Mouse (Mus musculus): ENCODE data around the gene Il11.

Gene Il11

DNA sequence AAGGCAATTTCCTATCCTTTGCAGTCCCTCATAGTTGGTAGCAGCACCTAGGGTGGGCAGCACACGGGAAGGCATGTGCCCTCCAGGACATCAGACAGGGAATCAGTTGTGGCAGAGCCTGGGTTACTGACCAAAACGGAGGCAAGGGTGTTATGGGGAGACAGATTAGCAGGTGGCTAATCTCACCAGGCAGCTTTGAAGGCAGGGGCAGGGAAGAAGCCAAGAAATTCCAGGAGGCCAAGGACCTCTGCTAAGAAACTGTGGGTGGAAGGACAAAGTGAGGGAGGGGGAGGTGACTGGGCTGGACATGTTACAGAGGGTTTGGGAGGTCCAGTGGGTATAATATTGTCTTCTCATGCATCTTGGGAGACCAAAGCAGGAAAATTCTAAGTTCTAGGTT is 39.3 kb downstream of the Il11 start:
- no peak for DNase-seq (ENCODE audit: low spot score)

DNA sequence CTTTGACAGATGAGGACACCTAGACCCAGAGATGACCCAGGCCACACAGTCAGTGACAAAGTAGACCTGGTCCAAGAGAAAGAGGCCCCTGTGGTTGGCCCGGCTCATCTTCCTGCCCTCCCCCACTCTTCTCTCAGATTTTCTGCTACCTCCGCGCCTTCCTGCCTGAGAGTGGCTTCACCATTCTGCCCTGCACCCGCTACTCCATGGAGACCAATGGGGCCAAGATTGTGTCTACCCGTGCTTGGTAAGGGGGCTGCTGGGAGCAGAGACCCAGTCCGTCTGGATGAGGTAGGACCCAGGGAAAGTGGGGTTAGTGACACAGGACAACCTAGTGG is 40.2 kb downstream of the Il11 start:
- no peak for DNase-seq (ENCODE audit: low spot score)

DNA sequence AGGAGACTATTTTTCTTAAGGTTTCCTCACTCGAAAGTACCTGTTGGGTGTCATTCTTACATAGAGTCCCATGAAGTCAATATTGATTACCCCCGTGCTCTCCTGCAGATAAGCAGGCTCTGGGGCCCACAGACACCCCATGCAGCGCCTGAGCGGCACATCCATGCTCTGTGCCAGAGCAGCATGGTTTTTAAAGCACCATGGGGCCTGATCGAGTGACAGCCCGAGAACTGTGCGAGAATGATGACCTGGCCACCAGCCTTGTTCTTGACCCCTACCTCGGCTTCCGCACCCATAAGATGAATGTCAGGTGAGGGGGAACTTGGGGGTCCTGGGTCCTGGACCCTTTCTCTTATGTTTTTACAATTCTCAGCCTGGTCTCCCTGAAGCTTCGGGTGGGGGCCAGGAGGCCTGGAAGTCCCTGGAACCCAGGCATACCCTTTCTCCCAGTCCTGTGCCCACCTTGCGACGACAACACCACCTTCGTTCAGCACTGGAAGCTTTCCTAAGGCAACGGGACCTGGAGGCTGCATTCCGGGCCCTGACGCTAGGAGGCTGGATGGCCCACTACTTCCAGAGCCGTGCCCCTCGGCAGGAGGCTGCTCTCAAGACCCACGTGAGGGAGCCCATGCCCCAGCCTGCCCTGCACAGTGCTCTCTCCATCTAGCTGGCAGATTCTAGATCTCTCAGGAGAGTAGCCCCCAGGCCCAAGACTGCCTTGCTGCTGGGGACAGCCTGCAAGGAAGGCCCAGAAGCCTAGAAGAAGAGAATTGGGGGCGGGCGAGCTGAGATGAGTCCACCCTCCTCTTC is 40.8 kb downstream of the Il11 start:
- no peak for DNase-seq (ENCODE audit: low spot score)

DNA sequence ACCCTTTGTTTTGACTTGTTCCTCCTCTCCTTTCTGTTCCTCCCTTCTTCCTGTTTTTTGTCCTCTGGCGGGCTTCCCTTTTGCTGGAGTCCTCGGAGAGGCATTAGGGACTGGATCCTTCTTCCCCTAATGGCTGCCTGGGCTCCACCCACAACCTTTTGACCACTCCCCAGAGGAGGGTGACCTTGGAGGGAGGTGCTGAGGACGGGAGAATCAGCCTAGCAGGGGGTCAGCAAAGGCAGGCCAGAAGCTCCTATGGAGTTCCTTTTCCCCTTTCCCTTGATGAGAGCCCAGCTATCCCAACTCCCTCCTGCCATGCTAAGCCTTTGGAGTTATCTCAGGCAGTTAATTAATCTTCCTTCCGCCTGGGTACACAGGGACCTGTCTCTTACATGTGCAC is 41.5 kb downstream of the Il11 start:
- DNase-seq (ENCODE audit: low spot score): peak; percentile 59

DNA sequence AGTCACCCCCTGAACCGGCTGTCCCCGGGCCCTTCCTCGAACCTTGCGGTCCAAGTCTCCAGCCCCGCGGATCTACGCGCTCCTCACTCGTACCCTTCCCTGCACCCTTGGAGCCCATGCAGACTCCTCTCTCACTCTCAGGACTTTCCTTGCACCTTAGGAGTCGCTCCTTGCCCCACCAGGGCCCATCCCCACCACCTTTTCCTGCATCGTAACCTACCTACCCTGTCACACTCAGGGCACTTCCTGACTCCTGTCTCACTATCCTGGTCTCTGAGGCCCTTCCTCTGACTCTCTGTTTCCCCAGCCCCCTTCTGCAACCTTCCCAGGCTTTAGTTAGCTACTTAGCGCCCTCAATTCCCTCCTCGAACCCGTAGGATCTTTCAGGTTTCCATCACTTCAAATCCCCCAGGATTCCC is 42.3 kb downstream of the Il11 start:
- peak; percentile 32 for DNase-seq (ENCODE audit: low spot score)

DNA sequence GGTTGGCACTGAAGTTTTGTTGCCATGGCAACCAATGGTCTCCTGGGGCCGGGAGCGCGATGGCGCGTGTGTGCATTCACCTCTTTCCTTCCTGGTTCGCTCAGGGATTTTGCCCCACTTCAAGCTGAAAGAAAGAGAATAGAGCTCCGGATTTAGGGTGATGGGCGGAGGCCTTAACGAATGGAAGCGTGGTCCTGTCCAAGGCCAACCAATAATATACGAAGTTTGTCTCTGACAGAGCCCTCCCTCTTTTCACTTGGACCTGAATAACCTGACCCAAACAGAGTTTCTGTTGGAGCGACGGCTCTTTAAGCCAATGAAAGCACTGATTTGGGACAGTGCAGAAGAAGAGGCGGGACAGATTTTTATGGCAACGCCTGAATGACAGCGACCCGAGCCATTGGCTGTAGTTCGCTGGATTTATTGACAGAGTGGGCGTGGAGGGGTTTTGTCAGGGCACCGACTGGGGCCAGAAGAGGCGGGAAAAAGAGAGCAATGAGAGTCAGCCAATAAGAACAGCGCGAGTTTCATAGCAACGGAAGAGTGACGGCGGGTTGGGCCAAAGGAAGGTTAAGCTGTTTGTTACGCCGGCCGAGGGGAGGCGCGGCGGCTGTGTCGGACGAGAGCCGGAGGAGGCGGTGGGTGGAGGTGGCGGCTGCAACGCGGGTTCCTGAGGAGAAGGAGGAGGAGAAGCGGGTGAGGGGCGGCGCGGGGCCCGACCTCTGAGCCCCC is 42.9 kb downstream of the Il11 start, which contains the start of gene Kmt5c:
Kmt5c (plus strand) TSS at position 572 of the 732 bp plus-strand sequence.
- DNase-seq (ENCODE audit: low spot score): peak; percentile 99

DNA sequence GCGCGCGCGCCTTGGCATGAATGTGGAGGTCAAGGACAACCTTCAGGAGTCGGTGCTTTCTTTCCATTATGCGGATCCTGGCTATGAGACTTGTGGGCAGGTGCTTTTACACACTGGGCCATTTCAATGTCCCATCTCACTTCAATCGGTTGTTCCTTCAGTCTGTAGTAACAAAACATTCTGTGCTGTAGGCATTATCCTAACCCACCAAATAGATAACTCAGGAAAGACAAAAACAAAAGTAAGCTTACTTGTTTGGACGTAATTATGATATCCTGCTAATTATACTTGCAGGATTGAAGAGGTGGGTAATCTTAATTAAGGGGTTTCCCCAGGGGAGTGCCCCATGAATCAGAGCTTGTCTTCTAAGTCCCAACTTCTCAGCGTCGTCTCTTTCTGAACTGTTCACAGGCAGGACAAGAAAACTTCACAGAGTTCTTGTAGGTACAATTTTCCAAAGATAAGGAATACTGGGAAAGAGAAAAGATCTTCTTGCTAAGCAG is 43.6 kb downstream of the Il11 start:
- DNase-seq (ENCODE audit: low spot score): no peak

DNA sequence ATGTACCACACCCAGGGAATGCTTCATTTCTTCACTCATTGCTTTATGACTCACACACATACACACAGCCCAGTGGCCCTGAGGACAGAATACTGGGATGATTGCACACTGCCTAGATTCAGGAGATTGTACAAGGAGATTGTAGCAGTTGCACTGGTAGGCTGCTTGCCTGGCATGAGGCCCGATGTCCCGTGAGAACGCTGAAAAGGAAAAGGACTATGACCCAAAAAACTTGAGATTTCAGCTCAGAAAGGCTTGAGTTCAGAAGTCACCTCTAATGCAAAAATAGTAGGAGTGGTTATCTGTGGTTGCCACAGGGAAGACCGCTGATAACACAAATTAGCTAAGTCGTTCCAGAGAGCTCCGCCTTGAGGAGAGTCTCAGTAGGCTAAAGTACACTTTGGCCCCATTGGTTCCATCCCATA is 49.7 kb downstream of the Il11 start:
- no peak for DNase-seq (ENCODE audit: low spot score)

DNA sequence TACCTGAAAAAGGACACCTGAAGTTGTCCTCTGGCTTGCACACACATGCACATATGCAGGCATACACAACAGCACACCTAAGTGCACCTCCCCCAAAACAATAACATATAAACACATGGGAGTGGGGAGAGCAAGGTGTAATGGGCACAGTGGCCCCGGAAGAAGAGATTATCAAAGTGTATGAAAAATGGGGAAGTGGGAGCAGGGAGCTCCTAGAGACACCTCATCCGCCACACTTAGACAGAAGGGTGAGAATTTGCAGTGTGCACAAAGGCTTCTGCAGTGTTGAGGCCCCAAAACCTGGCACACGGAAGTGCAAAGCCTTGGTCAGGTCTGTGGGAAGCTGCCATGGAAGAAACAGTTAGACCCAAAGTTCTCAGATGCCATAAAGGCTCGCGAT is 51.6 kb downstream of the Il11 start:
- no peak for DNase-seq (ENCODE audit: low spot score)

DNA sequence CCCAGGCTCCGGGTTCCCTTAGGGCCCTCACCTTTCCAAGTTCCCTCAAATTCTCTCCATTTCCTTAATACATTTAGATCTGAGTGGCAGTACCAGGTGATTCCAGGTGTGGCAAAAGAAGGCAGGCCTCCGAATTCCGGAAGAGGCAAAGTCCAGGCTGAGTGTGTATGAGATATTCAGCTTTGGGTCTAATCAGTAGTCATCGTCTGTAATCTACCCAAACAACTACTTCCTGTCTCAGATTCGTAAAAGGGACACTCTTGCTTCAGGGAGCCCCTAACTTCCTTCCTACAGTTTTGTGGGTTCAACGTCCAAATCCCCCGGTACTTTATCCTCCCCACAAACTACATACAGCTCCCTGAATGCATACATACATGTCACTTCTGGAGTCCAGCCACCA is 57.5 kb downstream of the Il11 start, which contains the start of gene Tmem150b:
Tmem150b (minus strand) TSS at position 81 of the 400 bp plus-strand sequence.
- no peak for DNase-seq (ENCODE audit: low spot score)

DNA sequence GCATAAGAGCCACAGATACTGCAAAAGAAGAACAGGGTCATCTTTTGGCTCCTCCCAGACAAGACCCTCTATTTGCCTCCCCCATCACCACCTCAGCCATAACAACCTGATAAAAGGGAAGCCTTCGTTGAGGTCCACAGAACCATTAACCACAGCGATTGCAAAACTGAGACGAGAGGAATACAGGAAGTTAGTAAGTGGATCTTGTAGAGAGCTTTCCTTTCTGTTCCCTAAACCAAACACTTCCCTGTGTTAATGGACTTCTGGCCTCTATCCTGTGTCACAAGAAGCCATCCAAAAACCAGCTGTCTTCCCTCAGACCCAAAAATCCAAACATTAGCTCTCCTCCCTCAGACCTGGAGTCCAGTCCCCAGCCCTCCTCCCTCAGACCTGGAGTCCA is 58.3 kb downstream of the Il11 start:
- no peak for DNase-seq (ENCODE audit: low spot score)

DNA sequence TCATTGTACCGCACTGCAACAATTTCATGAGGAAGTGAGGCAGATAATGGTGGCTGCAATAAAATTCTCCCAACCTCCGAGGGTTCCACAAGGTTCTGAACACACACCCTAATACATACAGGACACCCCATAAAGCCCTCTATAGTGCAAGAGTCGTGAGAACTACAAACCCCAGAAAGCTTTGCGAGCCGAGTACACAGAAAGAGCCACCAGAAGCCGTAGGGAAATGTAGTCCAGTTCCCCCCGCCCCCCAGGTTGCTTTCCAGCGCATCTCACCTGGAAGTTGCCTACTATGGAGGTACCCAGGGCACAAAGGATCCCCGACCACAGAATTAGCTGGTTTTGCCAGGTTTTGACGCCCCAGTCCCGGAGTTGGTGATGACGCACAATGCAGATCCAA is 59.2 kb downstream of the Il11 start:
- DNase-seq (ENCODE audit: low spot score): no peak

Data from embryo, embryonic 10 days (tissue).